Mouse (Mus musculus) kidney, embryonic 14.5 days (tissue): ENCODE measurements at regions not wholly inside any gene's neighbourhood (a gene's known extent, or its start where the extent isn't known, plus 50 kb on each side); places are given as distances from the start of the nearest gene placed in this dataset.

ENCODE experiments used
- ATAC-seq: fragments of 200-750 bp; cut with Nextera tagmentation; 2 replicates; pipeline ENCODE4 v1.8.0; 2017; ENCODE audit warnings: moderate number of reproducible peaks, mild to moderate bottlenecking, moderate TSS enrichment, moderate library complexity; ENCODE audit not compliant: low FRiP score, low TSS enrichment
- H3K27ac ChIP-seq: fragments of 300-500 bp; sonication (generic); 2 replicates; pipeline ENCODE4 v1.5.1; 2014; ENCODE audit warnings: low read depth, mild to moderate bottlenecking, low read length, moderate library complexity, mixed read lengths
- H3K27me3 ChIP-seq: fragments of 300-500 bp; sonication (generic); 2 replicates; pipeline ENCODE4 v1.6.1; 2014; ENCODE audit warnings: mild to moderate bottlenecking, low read length; ENCODE audit not compliant: control insufficient read depth, insufficient read depth
- H3K36me3 ChIP-seq: fragments of 300-500 bp; sonication (generic); 2 replicates; pipeline ENCODE4 v1.6.1; 2014; ENCODE audit warnings: low read length, mixed read lengths; ENCODE audit not compliant: control insufficient read depth, insufficient read depth
- H3K4me1 ChIP-seq: fragments of 300-500 bp; sonication (generic); 2 replicates; pipeline ENCODE4 v1.6.1; 2014; ENCODE audit warnings: low read length, mixed read lengths; ENCODE audit not compliant: control insufficient read depth, insufficient read depth
- H3K4me2 ChIP-seq: fragments of 300-500 bp; sonication (generic); replicated peaks from 2 replicates; pipeline ENCODE4 v1.6.1; 2014; ENCODE audit warnings: low read depth, mild to moderate bottlenecking, low read length
- H3K4me3 ChIP-seq: fragments of 300-500 bp; sonication (generic); 2 replicates; pipeline ENCODE4 v1.5.1; 2014; ENCODE audit warnings: mild to moderate bottlenecking, low read length
- H3K9ac ChIP-seq: fragments of 300-500 bp; sonication (generic); 2 replicates; pipeline ENCODE4 v1.6.1; 2014; ENCODE audit warnings: low read depth, mild to moderate bottlenecking, low read length, moderate library complexity
- H3K9me3 ChIP-seq: fragments of 300-500 bp; sonication (generic); 2 replicates; pipeline ENCODE4 v1.6.1; 2016; ENCODE audit warnings: low read length; ENCODE audit not compliant: control insufficient read depth
- WGBS: fragments of 180-500 bp; shearing (Covaris S2); extraction: QIAGEN DNeasy Blood & Tissue Kit; methylation state at CpG from one replicate; pipeline ENCODE4 v1.1.7; 2014; 5-methylcytosine and 5-hydroxymethylcytosine counted together

- no peak overlapping the region for H3K27ac ChIP-seq
- no peak overlapping the region for H3K4me3 ChIP-seq
- no peaks in the 10 kb centered on the region for H3K4me1 ChIP-seq
- no peak overlapping the region for H3K9ac ChIP-seq
- no peak for ATAC-seq
- H3K9me3 ChIP-seq = no peaks in the 10 kb centered on the region
- no peaks in the 10 kb centered on the region for H3K27me3 ChIP-seq
- H3K36me3 ChIP-seq = no peaks in the 10 kb centered on the region
- 64% methylated on average over 2 of the region's 2 CpGs for WGBS
- no peak overlapping the region for H3K4me2 ChIP-seq
These were observed 115.0 kb downstream of the D3Ertd751e start for GRCm38 (mm10) chr3:41857446-41857845.

GRCm38 (mm10) chr3:41862674-41863073 lies 120.3 kb downstream of the D3Ertd751e start:
- no peaks in the 10 kb centered on the region for H3K9me3 ChIP-seq
- no peaks in the 10 kb centered on the region for H3K27me3 ChIP-seq
- H3K4me1 ChIP-seq = no peaks in the 10 kb centered on the region
- H3K4me3 ChIP-seq = no peak overlapping the region
- no peak overlapping the region for H3K27ac ChIP-seq
- H3K36me3 ChIP-seq = no peaks in the 10 kb centered on the region
- H3K9ac ChIP-seq = no peak overlapping the region
- H3K4me2 ChIP-seq = no peak overlapping the region
- no peak for ATAC-seq

- ATAC-seq = no peak
- 86% methylated on average over 6 of the region's 6 CpGs for WGBS
- Histone ChIP-seq H3K4me1 (no peaks in the 10 kb centered on the region), H3K9ac (no peak overlapping the region), H3K27me3 (no peaks in the 10 kb centered on the region), H3K9me3 (no peaks in the 10 kb centered on the region), H3K4me2 (no peak overlapping the region), H3K36me3 (no peaks in the 10 kb centered on the region), H3K27ac (no peak overlapping the region), H3K4me3 (no peak overlapping the region)
These were observed 166.5 kb downstream of the D3Ertd751e start for GRCm38 (mm10) chr3:41908952-41909351.

- Histone ChIP-seq H3K9me3 (no peaks in the 10 kb centered on the region), H3K4me2 (no peak overlapping the region), H3K27me3 (no peaks in the 10 kb centered on the region), H3K4me3 (no peak overlapping the region), H3K9ac (no peak overlapping the region), H3K36me3 (no peaks in the 10 kb centered on the region), H3K4me1 (no peaks in the 10 kb centered on the region), H3K27ac (no peak overlapping the region)
- WGBS = 76% methylated on average over 2 of the region's 2 CpGs
- ATAC-seq = no peak
These were observed 170.8 kb downstream of the D3Ertd751e start for GRCm38 (mm10) chr3:41913190-41913589.

- Histone ChIP-seq H3K4me3 (no peak overlapping the region), H3K9ac (no peak overlapping the region), H3K36me3 (no peaks in the 10 kb centered on the region), H3K4me1 (no peaks in the 10 kb centered on the region), H3K27ac (no peak overlapping the region), H3K27me3 (no peaks in the 10 kb centered on the region), H3K4me2 (no peak overlapping the region), H3K9me3 (no peaks in the 10 kb centered on the region)
- no peak for ATAC-seq
- 58% methylated on average over 4 of the region's 4 CpGs for WGBS
These were observed 197.4 kb downstream of the D3Ertd751e start for GRCm38 (mm10) chr3:41939843-41940242.

DNA sequence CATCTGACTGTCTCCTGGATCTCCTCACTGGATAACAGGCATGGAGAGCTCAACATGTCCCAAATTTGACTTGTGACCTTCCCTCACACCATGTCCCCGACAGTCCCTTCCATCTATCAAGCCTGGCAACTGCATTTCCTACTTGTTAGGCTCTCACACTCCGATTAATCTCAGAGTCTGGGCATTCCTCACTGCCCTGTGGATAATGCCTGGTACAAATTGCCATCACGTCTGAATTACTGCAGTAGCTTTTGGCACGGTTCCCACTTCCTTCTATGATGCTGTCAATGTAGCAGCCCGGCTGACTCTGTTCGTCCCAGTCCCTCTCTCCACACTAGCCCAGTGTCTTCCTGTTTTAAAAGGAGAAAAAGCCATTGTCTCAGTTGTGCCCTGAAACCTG lies 200.6 kb downstream of the D3Ertd751e start:
- no peak for ATAC-seq
- Histone ChIP-seq H3K4me2 (no peak overlapping the region), H3K27ac (no peak overlapping the region), H3K27me3 (no peaks in the 10 kb centered on the region), H3K9me3 (no peaks in the 10 kb centered on the region), H3K4me3 (no peak overlapping the region), H3K4me1 (no peaks in the 10 kb centered on the region), H3K36me3 (no peaks in the 10 kb centered on the region), H3K9ac (no peak overlapping the region)
- 48% methylated on average over 6 of the region's 6 CpGs for WGBS

- Histone ChIP-seq H3K27ac (no peak overlapping the region), H3K9ac (no peak overlapping the region), H3K27me3 (no peaks in the 10 kb centered on the region), H3K4me3 (no peak overlapping the region), H3K9me3 (no peaks in the 10 kb centered on the region), H3K4me1 (no peaks in the 10 kb centered on the region), H3K4me2 (no peak overlapping the region), H3K36me3 (no peaks in the 10 kb centered on the region)
- no peak for ATAC-seq
- 74% methylated on average over 2 of the region's 2 CpGs for WGBS
These were observed 207.0 kb downstream of the D3Ertd751e start for GRCm38 (mm10) chr3:41949404-41949803.

DNA sequence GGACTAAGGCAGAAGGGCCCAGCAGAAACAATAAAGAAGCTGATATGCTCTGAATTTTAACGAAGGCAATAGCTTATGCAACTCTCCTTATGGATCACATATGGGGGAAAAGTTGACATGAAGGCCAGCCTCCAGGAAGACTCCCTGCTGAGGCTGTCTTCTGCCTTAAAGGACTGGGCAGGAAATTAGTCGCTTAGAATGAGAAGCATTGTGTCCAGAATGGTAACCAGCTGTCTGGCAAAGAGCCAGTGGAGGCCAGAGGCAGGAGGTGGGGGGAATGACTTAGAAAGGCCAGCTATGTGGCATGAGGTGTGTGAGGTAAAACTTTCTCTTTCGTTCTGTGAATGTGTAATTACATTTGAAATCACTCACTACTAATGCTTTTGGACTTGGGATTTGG lies 215.0 kb downstream of the D3Ertd751e start:
- ATAC-seq = no peak
- H3K36me3 ChIP-seq = no peaks in the 10 kb centered on the region
- H3K27ac ChIP-seq = no peak overlapping the region
- no peak overlapping the region for H3K4me3 ChIP-seq
- H3K9ac ChIP-seq = no peak overlapping the region
- WGBS = 49% methylated on average over 3 of the region's 3 CpGs
- H3K4me2 ChIP-seq = no peak overlapping the region
- no peaks in the 10 kb centered on the region for H3K9me3 ChIP-seq
- no peaks in the 10 kb centered on the region for H3K27me3 ChIP-seq
- H3K4me1 ChIP-seq = no peaks in the 10 kb centered on the region

- 33% methylated on average over 2 of the region's 2 CpGs for WGBS
- Histone ChIP-seq H3K27ac (no peak overlapping the region), H3K4me2 (no peak overlapping the region), H3K4me3 (no peak overlapping the region), H3K9me3 (no peaks in the 10 kb centered on the region), H3K4me1 (no peaks in the 10 kb centered on the region), H3K9ac (no peak overlapping the region), H3K36me3 (no peaks in the 10 kb centered on the region), H3K27me3 (no peaks in the 10 kb centered on the region)
- no peak for ATAC-seq
These were observed 217.8 kb downstream of the D3Ertd751e start for GRCm38 (mm10) chr3:41960209-41960608.

GRCm38 (mm10) chr3:41962923-41963322 lies 220.5 kb downstream of the D3Ertd751e start:
- Histone ChIP-seq H3K4me2 (no peak overlapping the region), H3K9me3 (no peaks in the 10 kb centered on the region), H3K27ac (no peak overlapping the region), H3K9ac (no peak overlapping the region), H3K36me3 (no peaks in the 10 kb centered on the region), H3K27me3 (no peaks in the 10 kb centered on the region), H3K4me1 (no peaks in the 10 kb centered on the region), H3K4me3 (no peak overlapping the region)
- no peak for ATAC-seq
- WGBS = 73% methylated on average over 7 of the region's 7 CpGs
